Mouse (Mus musculus): Measurements from ENCODE around the gene Caskin1. TPM values are rescaled to one million over a fixed set of nuclear protein-coding genes. Genes with fewer than 3 reads are reported as not detected.
A peak's percentile ranks its signal among the peaks of the same experiment; 100 is the strongest.

The Caskin1 gene
- total RNA-seq, 2 experiments from 2014 or later = not detected

DNA sequence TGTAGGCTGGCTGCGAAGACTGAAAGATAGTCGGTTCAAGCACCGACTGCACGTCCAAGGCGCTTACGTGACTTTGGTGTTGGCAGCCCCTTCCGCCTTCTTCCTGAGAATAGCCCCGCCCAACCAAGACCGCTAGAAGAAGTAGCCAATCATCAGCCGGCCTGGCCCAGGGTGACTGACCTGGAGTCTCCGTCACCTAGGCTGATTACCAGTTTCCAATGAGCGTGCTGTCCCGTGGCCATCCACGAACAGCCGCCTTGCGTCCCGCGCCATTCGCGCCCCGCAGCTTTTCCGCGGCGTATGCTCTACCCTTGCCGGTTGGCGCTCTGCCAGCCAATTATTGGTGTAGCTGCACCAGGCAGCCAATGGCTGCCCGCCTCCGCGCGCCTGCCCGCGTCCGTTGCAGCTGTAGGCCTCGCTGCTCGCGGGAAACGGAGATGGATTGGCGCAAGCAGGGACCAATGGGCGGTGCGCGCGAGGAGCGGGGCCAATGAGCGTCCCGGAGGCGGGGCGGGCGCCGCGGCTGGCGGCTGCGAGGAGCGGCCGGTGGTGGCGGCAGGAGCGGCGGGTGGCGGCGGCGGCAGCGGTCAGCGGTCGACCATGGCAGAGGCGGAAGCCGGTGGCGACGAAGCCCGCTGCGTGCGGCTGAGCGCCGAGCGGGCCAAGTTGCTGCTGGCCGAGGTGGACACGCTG is 18.3 kb upstream of the Caskin1 start, which contains the start of the genes E4f1 and Pgp:
E4f1 (minus strand) TSS at position 404 of the 693 bp plus-strand sequence.
Pgp (plus strand) TSS at position 483 of the 693 bp plus-strand sequence.
- ATAC-seq (replicated peaks; ENCODE audit: low FRiP score, low TSS enrichment, poor library complexity, severe bottlenecking) = peak; percentile 91

DNA sequence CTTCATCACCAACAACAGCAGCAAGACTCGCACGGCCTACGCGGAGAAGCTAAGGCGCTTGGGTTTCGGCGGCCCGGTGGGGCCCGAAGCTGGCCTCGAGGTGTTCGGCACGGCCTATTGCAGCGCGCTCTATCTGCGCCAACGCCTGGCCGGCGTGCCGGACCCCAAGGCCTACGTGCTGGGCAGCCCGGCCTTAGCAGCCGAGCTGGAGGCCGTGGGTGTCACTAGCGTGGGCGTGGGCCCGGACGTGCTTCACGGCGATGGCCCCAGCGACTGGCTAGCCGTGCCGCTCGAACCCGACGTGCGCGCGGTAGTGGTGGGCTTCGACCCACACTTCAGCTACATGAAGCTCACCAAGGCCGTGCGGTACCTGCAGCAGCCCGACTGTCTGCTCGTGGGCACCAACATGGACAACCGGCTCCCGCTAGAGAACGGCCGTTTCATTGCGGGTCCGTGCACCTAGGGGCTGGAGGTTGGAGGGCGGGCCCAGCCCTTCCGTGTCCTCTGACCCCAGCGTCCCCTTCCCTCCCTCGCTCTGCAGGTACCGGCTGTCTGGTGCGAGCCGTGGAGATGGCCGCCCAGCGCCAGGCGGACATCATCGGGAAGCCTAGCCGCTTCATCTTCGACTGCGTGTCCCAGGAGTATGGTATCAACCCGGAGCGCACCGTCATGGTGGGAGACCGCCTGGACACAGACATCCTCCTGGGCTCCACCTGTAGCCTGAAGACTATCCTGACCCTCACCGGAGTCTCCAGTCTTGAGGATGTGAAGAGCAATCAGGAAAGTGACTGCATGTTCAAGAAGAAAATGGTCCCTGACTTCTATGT is 17.5 kb upstream of the Caskin1 start:
- no peak for ATAC-seq (replicated peaks; ENCODE audit: low FRiP score, low TSS enrichment, poor library complexity, severe bottlenecking)

- ATAC-seq (replicated peaks; ENCODE audit: low FRiP score, low TSS enrichment, poor library complexity, severe bottlenecking) = no peak
Measured at GRCm38 (mm10) chr17:24472512-24472911, 15.9 kb upstream of the Caskin1 start.

GRCm38 (mm10) chr17:24473612-24474275 is 14.7 kb upstream of the Caskin1 start, which contains the start of gene Bricd5:
Bricd5 (plus strand) TSS chr17:24473884.
- no peak for ATAC-seq (replicated peaks; ENCODE audit: low FRiP score, low TSS enrichment, poor library complexity, severe bottlenecking)

DNA sequence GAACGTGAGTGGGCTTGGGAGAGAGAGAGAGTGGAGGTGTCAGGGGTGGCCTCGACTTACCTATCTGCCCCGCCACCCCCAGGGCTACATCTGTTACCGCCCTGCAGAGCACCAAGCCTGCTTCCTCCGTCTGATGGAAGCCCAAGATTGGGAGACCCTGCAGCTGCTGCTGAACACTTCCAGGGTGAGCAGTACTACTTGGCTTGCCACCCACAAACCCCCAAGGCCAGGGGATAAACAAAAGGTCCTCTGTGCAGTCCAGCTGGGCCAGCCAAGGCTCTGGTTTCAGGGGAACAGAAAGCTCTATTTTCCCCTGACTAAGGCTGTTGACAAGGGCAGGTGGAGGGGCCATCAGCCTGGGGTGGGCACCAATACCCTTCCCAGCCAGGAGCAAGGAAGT is 13.8 kb upstream of the Caskin1 start:
- no peak for ATAC-seq (replicated peaks; ENCODE audit: low FRiP score, low TSS enrichment, poor library complexity, severe bottlenecking)

- no peak for ATAC-seq (replicated peaks; ENCODE audit: low FRiP score, low TSS enrichment, poor library complexity, severe bottlenecking)
Measured at GRCm38 (mm10) chr17:24475586-24475985, 12.8 kb upstream of the Caskin1 start.

DNA sequence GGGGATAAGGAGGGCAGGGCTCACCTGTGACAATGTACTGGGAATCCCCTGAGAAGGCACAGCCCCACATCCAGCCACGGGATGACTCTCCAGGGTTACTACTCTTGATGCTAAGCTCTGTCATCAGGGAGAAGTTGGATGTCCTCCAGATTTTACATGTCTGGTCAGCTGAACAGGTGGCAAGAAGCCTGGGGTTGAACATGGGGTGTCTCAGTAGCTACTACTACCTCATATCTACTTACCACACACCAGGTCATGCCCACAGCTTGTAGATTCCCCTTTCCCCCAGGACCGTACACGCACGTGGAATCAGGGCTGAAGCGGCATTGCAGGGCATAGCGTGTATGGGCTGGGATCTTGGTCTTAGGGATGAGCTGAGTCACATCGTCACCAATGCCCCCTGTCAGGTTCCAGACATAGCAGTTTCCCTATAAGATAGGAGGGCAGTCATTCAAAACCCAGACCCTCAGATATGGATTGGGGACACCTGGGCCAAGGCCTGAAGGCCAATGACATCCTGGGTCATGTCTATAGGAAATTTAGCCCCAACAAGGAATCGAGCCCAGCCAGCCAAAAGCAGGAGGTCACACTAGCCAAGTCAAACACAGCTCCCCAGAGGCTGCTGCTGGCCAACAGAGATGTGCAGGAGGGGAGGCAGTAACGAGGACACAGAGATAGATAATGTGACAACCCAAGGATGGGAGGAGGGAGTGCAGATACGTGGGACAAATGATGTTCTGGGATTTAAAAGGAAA is 12.2 kb upstream of the Caskin1 start:
- no peak for ATAC-seq (replicated peaks; ENCODE audit: low FRiP score, low TSS enrichment, poor library complexity, severe bottlenecking)

- ATAC-seq (replicated peaks; ENCODE audit: low FRiP score, low TSS enrichment, poor library complexity, severe bottlenecking) = no peak
Measured at GRCm38 (mm10) chr17:24477053-24477984, 11.1 kb upstream of the Caskin1 start.

GRCm38 (mm10) chr17:24477985-24478600 is 10.3 kb upstream of the Caskin1 start:
- 0 out of 2 replicates have a peak, but pooled peaks have one; percentile 7 for ATAC-seq (replicated peaks; ENCODE audit: low FRiP score, low TSS enrichment, poor library complexity, severe bottlenecking)

- ATAC-seq (replicated peaks; ENCODE audit: low FRiP score, low TSS enrichment, poor library complexity, severe bottlenecking) = peak; percentile 90
Measured at GRCm38 (mm10) chr17:24478663-24479380, 9.6 kb upstream of the Caskin1 start, which contains the start of gene Mlst8. Mlst8 (minus strand) TSS chr17:24479078.

GRCm38 (mm10) chr17:24479431-24479830 is 9.0 kb upstream of the Caskin1 start:
- ATAC-seq (replicated peaks; ENCODE audit: low FRiP score, low TSS enrichment, poor library complexity, severe bottlenecking) = no peak

GRCm38 (mm10) chr17:24480201-24480826 is 8.1 kb upstream of the Caskin1 start:
- no peak for ATAC-seq (replicated peaks; ENCODE audit: low FRiP score, low TSS enrichment, poor library complexity, severe bottlenecking)

DNA sequence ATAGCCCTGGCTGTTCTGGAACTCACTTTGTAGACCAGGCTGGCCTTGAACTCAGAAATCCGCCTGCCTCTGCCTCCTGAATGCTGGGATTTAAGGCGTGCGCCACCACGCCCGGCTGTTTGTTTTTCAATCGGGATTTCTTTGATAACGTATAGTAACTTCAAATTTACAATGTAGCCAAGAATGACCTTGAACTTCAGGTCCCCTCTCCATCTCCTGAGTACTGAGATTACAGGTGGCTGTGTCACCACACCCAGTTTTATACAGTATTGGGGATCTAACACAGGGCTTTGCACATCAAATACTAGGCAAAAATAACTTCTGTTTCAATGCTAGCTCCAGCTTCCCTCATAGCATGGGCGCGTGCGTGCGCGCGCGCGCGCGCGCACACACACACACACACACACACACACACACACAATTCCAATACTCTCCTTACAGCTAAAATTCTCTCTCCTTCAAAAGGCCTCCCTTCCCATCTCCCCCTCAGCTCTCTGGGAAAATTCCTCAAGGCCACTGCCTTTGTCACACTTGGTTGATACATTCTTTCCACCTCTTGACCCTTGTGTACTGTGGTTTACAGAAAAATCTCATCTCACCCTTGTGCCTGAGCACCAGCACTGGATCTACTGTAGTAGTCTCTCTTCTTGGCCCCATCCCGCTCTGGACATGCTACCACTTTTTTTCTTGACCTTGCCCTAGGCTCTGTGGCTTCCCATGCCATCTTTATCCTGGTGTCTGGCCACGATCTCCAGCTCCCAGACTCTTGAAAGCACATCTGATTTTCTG is 7.2 kb upstream of the Caskin1 start:
- ATAC-seq (replicated peaks; ENCODE audit: low FRiP score, low TSS enrichment, poor library complexity, severe bottlenecking) = no peak

DNA sequence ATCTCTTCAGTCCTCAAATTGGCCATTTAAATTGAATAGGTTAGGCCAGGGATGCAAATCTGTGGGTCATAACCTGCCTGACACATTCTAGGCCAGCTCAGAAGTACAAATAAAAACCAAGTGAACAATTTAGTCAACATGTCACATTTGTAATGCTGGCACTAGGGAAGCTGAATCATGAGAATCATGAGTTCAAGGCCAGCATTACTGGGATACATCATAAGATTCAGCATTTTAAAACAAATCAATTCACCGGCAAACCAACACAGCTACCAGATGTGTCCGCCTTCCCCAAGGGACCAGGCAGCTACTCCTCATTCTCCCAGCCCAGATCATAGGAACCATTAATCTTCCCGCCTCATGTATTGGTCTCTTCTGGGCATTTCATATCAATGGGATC is 4.9 kb upstream of the Caskin1 start:
- ATAC-seq (replicated peaks; ENCODE audit: low FRiP score, low TSS enrichment, poor library complexity, severe bottlenecking) = no peak

DNA sequence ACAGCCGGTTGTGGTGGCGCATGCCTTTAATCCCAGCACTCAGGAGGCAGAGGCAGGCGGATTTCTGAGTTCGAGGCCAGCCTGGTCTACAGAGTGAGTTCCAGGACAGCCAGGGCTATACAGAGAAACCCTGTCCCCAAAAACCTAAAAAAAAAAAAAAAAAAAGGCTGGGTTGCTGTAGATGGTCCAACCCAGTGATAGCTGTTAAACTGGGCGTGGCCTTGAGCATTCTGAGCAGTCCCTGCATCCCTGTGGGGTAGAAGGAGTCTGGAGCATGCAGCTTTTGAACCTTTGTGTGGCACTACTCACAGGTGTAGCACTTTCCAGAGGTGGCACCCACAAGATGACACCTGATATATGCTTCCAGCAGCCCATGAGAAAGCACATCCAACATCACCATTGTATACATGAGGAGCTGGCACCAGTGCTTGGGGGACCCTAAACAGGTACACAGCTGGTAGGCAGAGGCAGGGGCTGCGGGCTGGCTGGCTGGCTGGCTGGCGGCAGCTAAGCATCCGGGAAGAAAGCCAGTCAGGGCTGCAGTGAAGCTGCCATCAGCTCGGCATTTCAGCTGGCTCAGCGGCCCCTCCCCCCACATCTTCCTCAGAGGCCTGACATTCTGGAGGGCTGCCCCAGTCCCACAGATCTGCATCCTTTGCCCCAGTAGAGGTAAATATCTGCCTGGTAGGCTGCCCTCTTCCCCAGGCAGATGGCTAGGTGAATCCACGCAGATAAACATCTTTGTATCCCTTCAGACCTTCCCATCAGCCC is 3.1 kb upstream of the Caskin1 start:
- ATAC-seq (replicated peaks; ENCODE audit: low FRiP score, low TSS enrichment, poor library complexity, severe bottlenecking) = no peak
